Mouse (Mus musculus): ENCODE results near the gene Srrm4. TPM values are rescaled to one million over a fixed set of nuclear protein-coding genes. Genes with fewer than 3 reads are reported as not detected.

The Srrm4 gene
- polyA plus RNA-seq, 1 experiment from 2014 or later: 0.88 TPM

DNA sequence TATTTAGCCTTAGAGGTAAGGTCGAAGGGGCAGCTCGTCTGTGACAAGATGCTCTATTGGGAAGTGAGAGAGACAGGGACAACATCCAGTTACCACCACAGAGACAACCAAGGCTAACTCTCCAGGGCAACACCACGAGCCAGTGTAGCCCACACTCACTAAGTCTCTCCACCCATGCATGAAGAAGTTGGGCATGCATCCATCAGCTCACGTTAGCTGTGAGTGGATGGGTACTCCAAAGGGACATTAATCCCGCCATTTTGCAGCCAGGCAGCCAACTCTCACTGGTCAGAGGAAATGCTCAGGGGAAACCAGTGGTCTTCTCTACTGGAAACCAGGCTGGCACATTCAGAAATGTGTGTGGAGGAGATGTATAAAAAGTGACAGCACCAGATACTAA lies 93.8 kb downstream of the Srrm4 start:
- no peak overlapping the region for H3K9ac ChIP-seq (ENCODE audit: low read length)
- ATAC-seq (ENCODE audit: insufficient number of reproducible peaks, insufficient read depth, low FRiP score, low read depth): no peak
- no peak overlapping the region for H3K4me3 ChIP-seq (ENCODE audit: control insufficient read depth in 1 of 2, insufficient read depth in 1 of 2, low read depth in 1 of 2, low read length in 2 of 2)
- no peaks in the 10 kb centered on the region for H3K36me3 ChIP-seq (ENCODE audit: control insufficient read depth, insufficient read depth, low read length)
- H3K4me2 ChIP-seq (ENCODE audit: low read length): no peak overlapping the region
- 81% methylated on average over 5 of the region's 5 CpGs for WGBS
- H3K4me1 ChIP-seq (ENCODE audit: control insufficient read depth in 2 of 2, insufficient read depth in 2 of 2, low read length in 2 of 2): no peaks in the 10 kb centered on the region
- no peaks in the 10 kb centered on the region for H3K27me3 ChIP-seq (ENCODE audit: control insufficient read depth, insufficient read depth, low read length)
- H3K9me3 ChIP-seq (ENCODE audit: control insufficient read depth, low read length): no peaks in the 10 kb centered on the region
- no peak overlapping the region for H3K27ac ChIP-seq (replicated peaks in 1 of 2; ENCODE audit: control insufficient read depth in 1 of 2, insufficient read depth in 1 of 2, low read depth in 2 of 2, low read length in 2 of 2)

DNA sequence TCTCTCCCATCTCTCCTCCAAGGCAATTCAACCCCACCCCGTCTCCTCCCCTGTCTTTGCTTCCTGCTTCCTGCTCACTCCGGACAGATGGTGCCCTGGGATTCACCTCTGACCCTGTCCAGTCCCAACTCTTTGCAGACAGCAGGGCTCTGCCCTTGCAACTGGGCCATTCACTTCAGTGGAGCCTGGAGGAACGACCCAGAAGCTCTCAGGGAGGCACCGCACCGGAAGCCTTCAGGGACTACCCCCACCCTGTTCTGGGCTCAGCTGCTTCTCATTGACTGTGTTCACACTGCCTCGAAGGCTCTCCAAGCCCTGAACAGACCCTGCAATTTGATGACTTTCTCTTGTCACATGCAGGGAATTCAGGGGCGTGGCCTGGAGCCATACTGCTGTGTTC lies 94.4 kb downstream of the Srrm4 start:
- no peak for ATAC-seq (ENCODE audit: insufficient number of reproducible peaks, insufficient read depth, low FRiP score, low read depth)
- no peak overlapping the region for H3K9ac ChIP-seq (ENCODE audit: low read length)
- no peaks in the 10 kb centered on the region for H3K9me3 ChIP-seq (ENCODE audit: control insufficient read depth, low read length)

DNA sequence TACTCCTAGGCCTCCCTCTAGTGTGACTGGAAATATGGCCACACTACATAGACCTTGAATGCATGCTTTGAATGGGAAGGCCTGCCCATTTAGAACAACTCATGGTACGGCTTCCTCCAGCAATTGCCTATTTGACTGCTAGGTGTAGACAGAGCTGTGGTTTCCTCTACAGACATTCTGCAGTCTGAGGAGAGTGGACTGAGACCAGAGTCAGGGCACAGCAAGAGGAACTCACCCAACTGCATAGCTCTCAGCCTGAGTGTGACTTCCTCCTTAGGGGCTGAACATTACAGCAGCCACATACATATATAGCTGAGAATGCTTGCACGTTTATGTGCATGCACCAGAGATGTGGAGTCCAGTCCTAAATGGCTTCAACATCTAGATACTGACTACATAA lies 94.9 kb downstream of the Srrm4 start:
- no peak overlapping the region for H3K4me3 ChIP-seq (ENCODE audit: control insufficient read depth in 1 of 2, insufficient read depth in 1 of 2, low read depth in 1 of 2, low read length in 2 of 2)
- no peaks in the 10 kb centered on the region for H3K9me3 ChIP-seq (ENCODE audit: control insufficient read depth, low read length)
- 71% methylated on average over 2 of the region's 2 CpGs for WGBS
- H3K4me2 ChIP-seq (ENCODE audit: low read length): no peak overlapping the region
- no peaks in the 10 kb centered on the region for H3K36me3 ChIP-seq (ENCODE audit: control insufficient read depth, insufficient read depth, low read length)
- no peak overlapping the region for H3K27ac ChIP-seq (replicated peaks in 1 of 2; ENCODE audit: control insufficient read depth in 1 of 2, insufficient read depth in 1 of 2, low read depth in 2 of 2, low read length in 2 of 2)
- no peak overlapping the region for H3K9ac ChIP-seq (ENCODE audit: low read length)
- peaks cover 9% of the 10 kb centered on the region in 2 experiments for H3K4me1 ChIP-seq (ENCODE audit: control insufficient read depth in 2 of 2, insufficient read depth in 2 of 2, low read length in 2 of 2)
- no peak for ATAC-seq (ENCODE audit: insufficient number of reproducible peaks, insufficient read depth, low FRiP score, low read depth)
- no peaks in the 10 kb centered on the region for H3K27me3 ChIP-seq (ENCODE audit: control insufficient read depth, insufficient read depth, low read length)

More for the DNA sequence above, 94.4 kb downstream of the Srrm4 start:
- no peak overlapping the region for H3K4me3 ChIP-seq (ENCODE audit: control insufficient read depth in 1 of 2, insufficient read depth in 1 of 2, low read depth in 1 of 2, low read length in 2 of 2)
- H3K27me3 ChIP-seq (ENCODE audit: control insufficient read depth, insufficient read depth, low read length): no peaks in the 10 kb centered on the region
- H3K27ac ChIP-seq (replicated peaks in 1 of 2; ENCODE audit: control insufficient read depth in 1 of 2, insufficient read depth in 1 of 2, low read depth in 2 of 2, low read length in 2 of 2): no peak overlapping the region
- 50% methylated on average over 7 of the region's 7 CpGs for WGBS
- H3K36me3 ChIP-seq (ENCODE audit: control insufficient read depth, insufficient read depth, low read length): no peaks in the 10 kb centered on the region
- peaks cover 4 to 5% of the 10 kb centered on the region in 2 experiments for H3K4me1 ChIP-seq (ENCODE audit: control insufficient read depth in 2 of 2, insufficient read depth in 2 of 2, low read length in 2 of 2)
- no peak overlapping the region for H3K4me2 ChIP-seq (ENCODE audit: low read length)

DNA sequence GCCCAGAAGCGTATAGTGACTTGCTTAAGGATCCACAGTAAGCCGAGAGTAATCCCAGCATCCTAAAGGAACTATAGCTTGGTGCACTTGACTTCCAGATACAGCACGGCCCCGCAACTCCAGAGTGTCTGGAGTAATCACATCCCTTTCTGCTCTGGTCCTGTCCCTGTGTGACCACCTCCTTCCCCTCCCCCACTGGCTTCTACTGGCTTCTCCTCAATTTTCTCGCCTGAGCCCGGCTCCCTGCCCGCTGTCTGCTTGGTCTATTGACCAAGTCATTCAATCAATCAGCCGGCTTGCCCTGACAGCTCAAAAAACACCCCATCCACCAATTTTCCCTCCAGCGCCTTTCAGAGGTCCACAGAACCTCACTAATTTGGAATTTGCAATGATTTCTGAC lies 96.2 kb downstream of the Srrm4 start:
- Histone ChIP-seq H3K9ac (ENCODE audit: low read length) (no peak overlapping the region), H3K4me3 (ENCODE audit: control insufficient read depth in 1 of 2, insufficient read depth in 1 of 2, low read depth in 1 of 2, low read length in 2 of 2) (no peak overlapping the region), H3K27me3 (ENCODE audit: control insufficient read depth, insufficient read depth, low read length) (no peaks in the 10 kb centered on the region), H3K4me1 (ENCODE audit: control insufficient read depth in 2 of 2, insufficient read depth in 2 of 2, low read length in 2 of 2) (peaks cover 16 to 21% of the 10 kb centered on the region in 2 experiments), H3K36me3 (ENCODE audit: control insufficient read depth, insufficient read depth, low read length) (no peaks in the 10 kb centered on the region), H3K4me2 (ENCODE audit: low read length) (no peak overlapping the region), H3K27ac (replicated peaks in 1 of 2; ENCODE audit: control insufficient read depth in 1 of 2, insufficient read depth in 1 of 2, low read depth in 2 of 2, low read length in 2 of 2) (no peak overlapping the region), H3K9me3 (ENCODE audit: control insufficient read depth, low read length) (no peaks in the 10 kb centered on the region)
- no peak for ATAC-seq (ENCODE audit: insufficient number of reproducible peaks, insufficient read depth, low FRiP score, low read depth)
- 64% methylated on average over 9 of the region's 9 CpGs for WGBS

DNA sequence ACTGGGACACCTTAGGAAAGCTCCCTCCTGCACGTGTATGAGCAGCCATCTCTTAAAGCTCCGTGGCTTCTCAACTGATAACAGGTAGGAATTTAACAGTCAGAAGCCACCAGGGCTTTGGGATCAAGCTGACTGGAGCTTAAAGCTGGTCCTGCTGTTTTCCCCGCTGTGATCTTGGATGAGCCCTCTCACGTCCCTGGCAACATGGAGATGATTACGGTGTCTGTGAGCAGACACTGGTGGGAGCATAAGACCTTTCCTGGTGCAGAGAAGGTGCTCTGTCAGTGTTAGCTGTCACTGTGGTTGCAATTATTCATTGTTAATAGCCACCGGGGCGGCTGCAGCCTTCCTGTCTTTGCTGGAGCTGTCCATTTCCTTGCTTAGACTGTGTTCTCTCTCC lies 97.2 kb downstream of the Srrm4 start:
- no peak overlapping the region for H3K4me3 ChIP-seq (ENCODE audit: control insufficient read depth in 1 of 2, insufficient read depth in 1 of 2, low read depth in 1 of 2, low read length in 2 of 2)
- 34% methylated on average over 7 of the region's 7 CpGs for WGBS
- H3K27me3 ChIP-seq (ENCODE audit: control insufficient read depth, insufficient read depth, low read length): no peaks in the 10 kb centered on the region
- no peak overlapping the region for H3K9ac ChIP-seq (ENCODE audit: low read length)
- no peaks in the 10 kb centered on the region for H3K9me3 ChIP-seq (ENCODE audit: control insufficient read depth, low read length)
- no peak for ATAC-seq (ENCODE audit: insufficient number of reproducible peaks, insufficient read depth, low FRiP score, low read depth)
- no peaks in the 10 kb centered on the region for H3K36me3 ChIP-seq (ENCODE audit: control insufficient read depth, insufficient read depth, low read length)
- no peak overlapping the region for H3K27ac ChIP-seq (replicated peaks in 1 of 2; ENCODE audit: control insufficient read depth in 1 of 2, insufficient read depth in 1 of 2, low read depth in 2 of 2, low read length in 2 of 2)
- peaks cover 22 to 29% of the 10 kb centered on the region in 2 experiments for H3K4me1 ChIP-seq (ENCODE audit: control insufficient read depth in 2 of 2, insufficient read depth in 2 of 2, low read length in 2 of 2)
- H3K4me2 ChIP-seq (ENCODE audit: low read length): no peak overlapping the region

DNA sequence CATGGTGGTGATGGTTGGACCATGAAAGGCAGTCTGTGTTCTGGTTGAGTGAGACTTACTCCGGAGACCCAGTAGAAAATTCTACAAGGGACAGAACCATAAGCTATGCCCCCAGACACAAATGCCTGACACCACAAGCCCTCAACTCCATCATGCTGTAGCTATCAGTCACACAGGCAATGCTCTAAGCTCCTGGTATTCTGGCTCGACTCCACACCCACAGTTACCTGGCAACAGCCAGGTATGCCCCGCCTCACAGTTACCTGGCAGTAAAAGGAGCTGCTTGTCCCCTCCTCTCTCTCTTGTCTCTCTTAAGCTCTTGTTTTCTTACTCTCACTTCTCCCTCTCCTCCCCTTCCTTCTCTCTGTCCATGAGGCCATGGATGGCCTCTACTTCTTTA lies 98.9 kb downstream of the Srrm4 start:
- Histone ChIP-seq H3K27me3 (ENCODE audit: control insufficient read depth, insufficient read depth, low read length) (no peaks in the 10 kb centered on the region), H3K4me3 (ENCODE audit: control insufficient read depth in 1 of 2, insufficient read depth in 1 of 2, low read depth in 1 of 2, low read length in 2 of 2) (no peak overlapping the region), H3K9ac (ENCODE audit: low read length) (no peak overlapping the region), H3K4me2 (ENCODE audit: low read length) (no peak overlapping the region), H3K36me3 (ENCODE audit: control insufficient read depth, insufficient read depth, low read length) (no peaks in the 10 kb centered on the region), H3K9me3 (ENCODE audit: control insufficient read depth, low read length) (no peaks in the 10 kb centered on the region), H3K4me1 (ENCODE audit: control insufficient read depth in 2 of 2, insufficient read depth in 2 of 2, low read length in 2 of 2) (peaks cover 22 to 29% of the 10 kb centered on the region in 2 experiments), H3K27ac (replicated peaks in 1 of 2; ENCODE audit: control insufficient read depth in 1 of 2, insufficient read depth in 1 of 2, low read depth in 2 of 2, low read length in 2 of 2) (no peak overlapping the region)
- no peak for ATAC-seq (ENCODE audit: insufficient number of reproducible peaks, insufficient read depth, low FRiP score, low read depth)
- 78% methylated on average over 3 of the region's 3 CpGs for WGBS

DNA sequence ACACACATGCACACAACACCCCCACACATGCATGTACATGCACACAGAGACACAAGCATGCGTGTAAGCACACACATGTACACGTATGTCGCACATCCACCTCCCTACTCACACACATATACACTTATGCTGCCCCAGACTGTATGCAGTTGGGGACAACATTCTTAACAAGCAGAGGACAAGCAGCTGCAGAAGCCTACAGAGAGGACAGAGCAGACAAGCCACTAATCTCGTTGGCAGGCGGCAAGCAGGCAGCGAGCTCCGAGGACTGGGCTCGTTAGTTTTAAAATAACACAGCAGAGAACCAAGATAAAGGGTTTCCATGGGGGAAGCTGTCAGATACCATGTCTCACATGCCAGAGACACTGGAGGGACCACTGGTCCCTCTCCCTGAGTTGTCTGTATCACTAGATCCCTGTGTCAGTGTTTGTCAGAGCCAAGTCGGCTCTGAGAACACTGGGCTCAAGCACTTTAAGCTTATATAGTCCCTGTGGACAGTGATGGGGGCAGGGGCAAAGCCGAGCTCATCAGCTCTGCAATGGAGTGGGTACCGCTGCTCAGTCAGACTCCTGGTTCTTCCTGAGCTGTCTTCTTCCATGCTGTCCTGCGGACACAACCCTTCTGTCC lies 99.7 kb downstream of the Srrm4 start:
- Histone ChIP-seq H3K27me3 (ENCODE audit: control insufficient read depth, insufficient read depth, low read length) (no peaks in the 10 kb centered on the region), H3K36me3 (ENCODE audit: control insufficient read depth, insufficient read depth, low read length) (no peaks in the 10 kb centered on the region), H3K9me3 (ENCODE audit: control insufficient read depth, low read length) (no peaks in the 10 kb centered on the region), H3K9ac (ENCODE audit: low read length) (no peak overlapping the region), H3K4me3 (ENCODE audit: control insufficient read depth in 1 of 2, insufficient read depth in 1 of 2, low read depth in 1 of 2, low read length in 2 of 2) (no peak overlapping the region), H3K4me1 (ENCODE audit: control insufficient read depth in 2 of 2, insufficient read depth in 2 of 2, low read length in 2 of 2) (peaks cover 22 to 29% of the 10 kb centered on the region in 2 experiments), H3K27ac (replicated peaks in 1 of 2; ENCODE audit: control insufficient read depth in 1 of 2, insufficient read depth in 1 of 2, low read depth in 2 of 2, low read length in 2 of 2) (peak overlapping the region; percentile 34 to 45; a peak in 3 of 4 replicates), H3K4me2 (ENCODE audit: low read length) (peak overlapping the region; percentile 50)
- ATAC-seq (ENCODE audit: insufficient number of reproducible peaks, insufficient read depth, low FRiP score, low read depth): peak; percentile 70
- 18% methylated on average over 12 of the region's 12 CpGs for WGBS

DNA sequence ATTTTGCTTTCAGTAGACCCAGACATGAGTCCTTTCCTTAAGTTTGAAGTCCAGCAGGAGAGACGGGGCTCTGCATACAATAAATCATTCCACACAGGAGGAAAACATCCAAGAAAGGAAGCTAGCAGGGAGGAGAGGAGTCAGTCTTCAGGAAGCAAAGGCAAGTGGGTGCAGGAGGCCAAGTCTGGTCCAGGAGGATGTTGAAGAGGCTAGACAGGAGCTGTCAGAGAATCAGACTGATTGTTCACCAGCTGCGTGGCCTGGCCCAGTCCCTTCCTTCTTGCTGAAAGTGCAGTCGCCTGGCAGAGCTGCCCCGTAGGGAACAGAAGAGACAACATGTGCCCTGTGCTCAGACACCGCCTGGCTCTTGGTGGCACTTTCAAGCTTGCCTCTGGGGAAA lies 100.8 kb downstream of the Srrm4 start:
- Histone ChIP-seq H3K9ac (ENCODE audit: low read length) (no peak overlapping the region), H3K9me3 (ENCODE audit: control insufficient read depth, low read length) (no peaks in the 10 kb centered on the region), H3K36me3 (ENCODE audit: control insufficient read depth, insufficient read depth, low read length) (no peaks in the 10 kb centered on the region), H3K4me1 (ENCODE audit: control insufficient read depth in 2 of 2, insufficient read depth in 2 of 2, low read length in 2 of 2) (peaks cover 26 to 29% of the 10 kb centered on the region in 2 experiments), H3K4me2 (ENCODE audit: low read length) (no peak overlapping the region), H3K27me3 (ENCODE audit: control insufficient read depth, insufficient read depth, low read length) (no peaks in the 10 kb centered on the region), H3K4me3 (ENCODE audit: control insufficient read depth in 1 of 2, insufficient read depth in 1 of 2, low read depth in 1 of 2, low read length in 2 of 2) (no peak overlapping the region), H3K27ac (replicated peaks in 1 of 2; ENCODE audit: control insufficient read depth in 1 of 2, insufficient read depth in 1 of 2, low read depth in 2 of 2, low read length in 2 of 2) (no peak overlapping the region)
- ATAC-seq (ENCODE audit: insufficient number of reproducible peaks, insufficient read depth, low FRiP score, low read depth): no peak
- WGBS: 61% methylated on average over 5 of the region's 5 CpGs

Measured in heart, embryonic 14.5 days (tissue).